Mouse (Mus musculus): Measurements from ENCODE around the gene Deup1. TPM values are rescaled to one million over a fixed set of nuclear protein-coding genes. Genes with fewer than 3 reads are reported as not detected.

Gene Deup1
- polyA plus RNA-seq, 1 experiment from 2014 or later: 0.20 TPM

DNA sequence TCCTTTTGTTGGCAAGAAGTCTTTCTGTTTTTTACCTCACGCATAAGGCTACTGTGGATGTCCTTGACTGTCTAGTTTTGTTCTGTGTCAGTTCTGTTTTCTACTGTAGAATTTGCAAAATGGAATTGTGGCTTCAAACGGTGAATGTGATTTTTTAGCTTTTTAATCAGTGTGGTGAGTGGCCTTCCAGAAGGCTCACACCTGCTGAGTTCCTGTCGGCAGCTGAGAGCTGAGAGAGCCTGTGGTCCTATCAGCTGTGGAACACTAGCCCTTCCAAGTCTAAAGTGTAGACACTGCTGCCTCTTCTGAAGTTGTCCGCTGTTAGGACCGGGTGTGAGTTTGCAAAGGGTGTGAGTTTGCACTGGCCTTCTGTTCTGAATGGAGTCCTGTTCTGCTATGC lies 104.8 kb downstream of the Deup1 start:
- Histone ChIP-seq H3K27ac (replicated peaks in 1 of 2; ENCODE audit: control insufficient read depth in 1 of 2, insufficient read depth in 1 of 2, low read depth in 2 of 2, low read length in 2 of 2) (no peak overlapping the region), H3K4me2 (ENCODE audit: low read length) (no peak overlapping the region), H3K9me3 (ENCODE audit: control insufficient read depth, low read length) (no peaks in the 10 kb centered on the region), H3K27me3 (ENCODE audit: control insufficient read depth, insufficient read depth, low read length) (no peaks in the 10 kb centered on the region), H3K36me3 (ENCODE audit: control insufficient read depth, insufficient read depth, low read length) (no peaks in the 10 kb centered on the region), H3K9ac (ENCODE audit: low read length) (no peak overlapping the region), H3K4me3 (ENCODE audit: control insufficient read depth in 1 of 2, insufficient read depth in 1 of 2, low read depth in 1 of 2, low read length in 2 of 2) (no peak overlapping the region), H3K4me1 (ENCODE audit: control insufficient read depth in 2 of 2, insufficient read depth in 2 of 2, low read length in 2 of 2) (peaks cover 31 to 45% of the 10 kb centered on the region in 2 experiments)
- ATAC-seq (ENCODE audit: insufficient number of reproducible peaks, insufficient read depth, low FRiP score, low read depth): 0 out of 2 replicates have a peak, but pooled peaks have one; percentile 7
- 43% methylated on average over 5 of the region's 5 CpGs for WGBS

GRCm38 (mm10) chr9:15522348-15522747 lies 105.4 kb downstream of the Deup1 start:
- ATAC-seq (ENCODE audit: insufficient number of reproducible peaks, insufficient read depth, low FRiP score, low read depth): no peak
- Histone ChIP-seq H3K27me3 (ENCODE audit: control insufficient read depth, insufficient read depth, low read length) (no peaks in the 10 kb centered on the region), H3K4me3 (ENCODE audit: control insufficient read depth in 1 of 2, insufficient read depth in 1 of 2, low read depth in 1 of 2, low read length in 2 of 2) (no peak overlapping the region), H3K9me3 (ENCODE audit: control insufficient read depth, low read length) (no peaks in the 10 kb centered on the region), H3K36me3 (ENCODE audit: control insufficient read depth, insufficient read depth, low read length) (no peaks in the 10 kb centered on the region), H3K9ac (ENCODE audit: low read length) (no peak overlapping the region), H3K4me1 (ENCODE audit: control insufficient read depth in 2 of 2, insufficient read depth in 2 of 2, low read length in 2 of 2) (peaks cover 29 to 42% of the 10 kb centered on the region in 2 experiments), H3K27ac (replicated peaks in 1 of 2; ENCODE audit: control insufficient read depth in 1 of 2, insufficient read depth in 1 of 2, low read depth in 2 of 2, low read length in 2 of 2) (no peak overlapping the region), H3K4me2 (ENCODE audit: low read length) (no peak overlapping the region)
- 78% methylated on average over 10 of the region's 10 CpGs for WGBS

DNA sequence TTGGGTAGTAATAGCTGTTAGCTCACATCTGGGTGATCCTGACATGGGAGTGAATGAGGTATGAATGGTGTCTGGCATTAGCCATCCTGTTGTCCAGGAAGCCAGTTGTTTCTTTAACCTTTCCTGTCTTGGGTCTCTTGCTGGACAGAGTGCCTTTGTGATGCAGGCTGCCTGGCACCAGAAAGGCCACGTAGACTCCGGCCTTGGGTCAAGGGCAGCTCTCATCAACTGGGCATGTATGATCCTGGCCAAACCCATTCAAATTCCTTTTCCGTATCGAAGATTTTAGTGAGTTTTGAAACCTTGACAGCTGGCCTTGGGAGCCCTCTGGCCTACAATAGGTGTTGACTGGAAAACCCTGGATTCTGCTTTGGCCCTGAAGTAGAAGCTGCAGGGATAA lies 109.8 kb downstream of the Deup1 start:
- Histone ChIP-seq H3K27me3 (ENCODE audit: control insufficient read depth, insufficient read depth, low read length) (no peaks in the 10 kb centered on the region), H3K4me1 (ENCODE audit: control insufficient read depth in 2 of 2, insufficient read depth in 2 of 2, low read length in 2 of 2) (peaks cover 23 to 39% of the 10 kb centered on the region in 2 experiments), H3K9me3 (ENCODE audit: control insufficient read depth, low read length) (no peaks in the 10 kb centered on the region), H3K36me3 (ENCODE audit: control insufficient read depth, insufficient read depth, low read length) (no peaks in the 10 kb centered on the region), H3K4me2 (ENCODE audit: low read length) (no peak overlapping the region), H3K27ac (replicated peaks in 1 of 2; ENCODE audit: control insufficient read depth in 1 of 2, insufficient read depth in 1 of 2, low read depth in 2 of 2, low read length in 2 of 2) (no peak overlapping the region), H3K9ac (ENCODE audit: low read length) (no peak overlapping the region), H3K4me3 (ENCODE audit: control insufficient read depth in 1 of 2, insufficient read depth in 1 of 2, low read depth in 1 of 2, low read length in 2 of 2) (no peak overlapping the region)
- 82% methylated on average over 4 of the region's 4 CpGs for WGBS
- ATAC-seq (ENCODE audit: insufficient number of reproducible peaks, insufficient read depth, low FRiP score, low read depth): no peak

GRCm38 (mm10) chr9:15516007-15516406 lies 111.7 kb downstream of the Deup1 start:
- Histone ChIP-seq H3K27me3 (ENCODE audit: control insufficient read depth, insufficient read depth, low read length) (no peaks in the 10 kb centered on the region), H3K27ac (replicated peaks in 1 of 2; ENCODE audit: control insufficient read depth in 1 of 2, insufficient read depth in 1 of 2, low read depth in 2 of 2, low read length in 2 of 2) (no peak overlapping the region), H3K36me3 (ENCODE audit: control insufficient read depth, insufficient read depth, low read length) (no peaks in the 10 kb centered on the region), H3K9ac (ENCODE audit: low read length) (no peak overlapping the region), H3K9me3 (ENCODE audit: control insufficient read depth, low read length) (no peaks in the 10 kb centered on the region), H3K4me2 (ENCODE audit: low read length) (no peak overlapping the region), H3K4me3 (ENCODE audit: control insufficient read depth in 1 of 2, insufficient read depth in 1 of 2, low read depth in 1 of 2, low read length in 2 of 2) (no peak overlapping the region), H3K4me1 (ENCODE audit: control insufficient read depth in 2 of 2, insufficient read depth in 2 of 2, low read length in 2 of 2) (peaks cover 22 to 34% of the 10 kb centered on the region in 2 experiments)
- WGBS: 75% methylated on average over 2 of the region's 2 CpGs
- ATAC-seq (ENCODE audit: insufficient number of reproducible peaks, insufficient read depth, low FRiP score, low read depth): no peak

DNA sequence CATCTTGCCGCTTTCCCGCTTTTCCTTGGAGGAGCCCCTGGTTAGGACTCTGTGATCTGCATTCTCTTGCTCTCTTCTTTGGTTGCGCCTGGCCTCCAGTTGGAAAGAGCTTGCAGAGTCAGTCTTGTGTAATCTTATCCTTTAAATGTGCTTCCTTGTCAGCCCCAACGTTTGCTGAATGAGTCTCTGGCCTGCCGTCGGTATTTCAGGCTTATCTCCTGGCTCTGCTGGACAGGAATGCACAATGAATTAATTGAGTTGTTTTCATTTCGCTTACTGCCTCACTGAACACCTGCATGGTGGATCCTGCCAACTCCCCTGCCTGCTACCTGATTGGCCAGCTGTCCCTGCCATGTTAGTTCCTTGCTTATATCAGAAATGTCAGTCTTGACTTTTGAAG lies 114.8 kb downstream of the Deup1 start:
- no peaks in the 10 kb centered on the region for H3K36me3 ChIP-seq (ENCODE audit: control insufficient read depth, insufficient read depth, low read length)
- H3K9me3 ChIP-seq (ENCODE audit: control insufficient read depth, low read length): no peaks in the 10 kb centered on the region
- H3K27me3 ChIP-seq (ENCODE audit: control insufficient read depth, insufficient read depth, low read length): no peaks in the 10 kb centered on the region
- peak overlapping the region; percentile 37 for H3K4me2 ChIP-seq (ENCODE audit: low read length)
- H3K9ac ChIP-seq (ENCODE audit: low read length): no peak overlapping the region
- ATAC-seq (ENCODE audit: insufficient number of reproducible peaks, insufficient read depth, low FRiP score, low read depth): peak; percentile 63; the same call in 1 of the 2 replicates
- peak overlapping the region; percentile 64 to 67 for H3K27ac ChIP-seq (replicated peaks in 1 of 2; ENCODE audit: control insufficient read depth in 1 of 2, insufficient read depth in 1 of 2, low read depth in 2 of 2, low read length in 2 of 2)
- peaks cover 25 to 45% of the 10 kb centered on the region in 2 experiments for H3K4me1 ChIP-seq (ENCODE audit: control insufficient read depth in 2 of 2, insufficient read depth in 2 of 2, low read length in 2 of 2)
- 12% methylated on average over 7 of the region's 7 CpGs for WGBS
- H3K4me3 ChIP-seq (ENCODE audit: control insufficient read depth in 1 of 2, insufficient read depth in 1 of 2, low read depth in 1 of 2, low read length in 2 of 2): no peak overlapping the region

- Histone ChIP-seq H3K4me2 (ENCODE audit: low read length) (no peak overlapping the region), H3K4me1 (ENCODE audit: control insufficient read depth in 2 of 2, insufficient read depth in 2 of 2, low read length in 2 of 2) (peaks cover 31 to 52% of the 10 kb centered on the region in 2 experiments), H3K27ac (replicated peaks in 1 of 2; ENCODE audit: control insufficient read depth in 1 of 2, insufficient read depth in 1 of 2, low read depth in 2 of 2, low read length in 2 of 2) (no peak overlapping the region), H3K9me3 (ENCODE audit: control insufficient read depth, low read length) (no peaks in the 10 kb centered on the region), H3K27me3 (ENCODE audit: control insufficient read depth, insufficient read depth, low read length) (no peaks in the 10 kb centered on the region), H3K9ac (ENCODE audit: low read length) (no peak overlapping the region), H3K36me3 (ENCODE audit: control insufficient read depth, insufficient read depth, low read length) (no peaks in the 10 kb centered on the region), H3K4me3 (ENCODE audit: control insufficient read depth in 1 of 2, insufficient read depth in 1 of 2, low read depth in 1 of 2, low read length in 2 of 2) (no peak overlapping the region)
- ATAC-seq (ENCODE audit: insufficient number of reproducible peaks, insufficient read depth, low FRiP score, low read depth): no peak
- 53% methylated on average over 3 of the region's 3 CpGs for WGBS
Measured at GRCm38 (mm10) chr9:15510557-15511310, 117.0 kb downstream of the Deup1 start.

All from heart, embryonic 14.5 days (tissue).